Mouse (Mus musculus): ENCODE data around the gene Smchd1.

DNA sequence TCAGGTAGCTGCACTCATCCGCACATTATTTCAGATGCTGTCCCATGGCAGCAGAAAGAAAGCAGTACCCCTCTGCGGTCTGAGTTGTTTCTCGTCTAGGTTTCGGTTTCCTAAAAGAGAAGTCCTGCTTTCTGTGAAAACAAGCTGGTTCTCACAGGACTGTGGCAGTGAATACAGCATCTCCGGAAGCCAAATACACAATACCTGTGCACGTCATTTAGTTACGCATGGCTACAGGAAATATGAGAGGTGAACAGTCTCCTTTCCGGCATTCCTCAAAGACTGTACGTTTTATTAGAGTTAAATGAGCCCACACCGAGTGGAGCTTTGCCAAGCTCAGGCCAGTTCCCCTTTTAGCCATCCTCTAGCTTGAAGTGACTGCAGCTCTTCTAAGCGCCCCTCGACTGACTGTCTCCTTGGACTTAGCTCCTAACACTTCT is 10.7 kb upstream of the Smchd1 start:
- no peak for TF ChIP-seq POLR2A (IDR thresholded peaks at IDR 0.05; ENCODE audit: insufficient read depth, low read length)
- TF ChIP-seq CTCF (IDR thresholded peaks at IDR 0.05; ENCODE audit: low read depth, low read length) = no peak
- no peak for TF ChIP-seq EP300 (IDR thresholded peaks at IDR 0.05; ENCODE audit: insufficient read depth, low read depth, low read length)
